Mouse (Mus musculus) liver, adult 2 months (tissue): ENCODE measurements around the gene Mcoln1.

ENCODE experiments used
- CTCF ChIP-seq: fragments of 200-500 bp; IDR thresholded peaks from 2 replicates; pipeline ENCODE4 v1.5.1; 2011; ENCODE audit warnings: low read depth, low read length, control low read depth
- POLR2A ChIP-seq: fragments of 200-500 bp; IDR thresholded peaks from 2 replicates; pipeline ENCODE4 v1.6.1; 2011; ENCODE audit warnings: low read length, control low read depth; ENCODE audit not compliant: insufficient read depth; ENCODE audit errors: extremely low read depth

DNA sequence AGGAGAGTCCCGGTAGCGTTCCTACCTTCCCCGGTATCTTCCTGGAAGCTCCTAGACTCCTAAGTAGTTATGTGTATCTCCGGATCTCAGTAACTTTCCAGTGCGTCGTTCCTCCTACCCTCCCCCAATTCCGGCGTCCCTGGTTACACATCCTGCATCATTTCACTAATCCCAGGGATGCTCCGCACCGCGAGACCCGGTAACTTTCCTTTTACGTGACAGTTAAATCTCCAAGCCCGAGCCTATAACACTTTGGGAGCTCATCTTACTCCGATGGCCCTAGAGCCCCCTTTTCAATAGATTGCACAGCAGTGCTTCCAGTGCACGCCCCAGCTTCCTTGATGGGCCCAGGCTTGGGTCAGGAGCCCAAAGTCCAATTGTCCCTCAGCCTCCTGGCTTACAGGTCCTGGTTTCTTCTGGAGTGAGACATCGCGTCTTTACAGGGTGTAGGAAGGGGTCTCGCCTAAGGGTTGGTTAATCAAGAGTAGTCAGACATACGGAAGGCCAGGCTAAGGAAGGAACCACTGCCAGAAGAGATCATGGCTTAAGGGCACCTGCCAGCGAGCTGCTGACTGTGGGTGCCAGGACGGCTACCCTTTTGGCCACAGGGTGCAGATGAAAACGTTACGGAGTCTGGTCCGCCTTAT, 15.6 kb downstream of the Mcoln1 start:
- TF ChIP-seq CTCF (no peak), POLR2A (no peak)
